Mouse (Mus musculus) G1E (cell line): ENCODE data around the gene Hps5.

Experiments used
- CTCF ChIP-seq: IDR thresholded peaks from 2 replicates; pipeline ENCODE4 v1.5.1; 2012; ENCODE audit warnings: low read depth, low read length, inconsistent platforms, mixed read lengths
- GATA1 ChIP-seq: IDR thresholded peaks from 2 replicates; pipeline ENCODE4 v1.6.1; 2012; ENCODE audit warnings: borderline replicate concordance, low read length, inconsistent platforms, mixed read lengths
- GATA2 ChIP-seq: IDR thresholded peaks from 2 replicates; pipeline ENCODE4 v1.6.1; 2012; ENCODE audit warnings: low read depth, low read length, inconsistent platforms, borderline replicate concordance
- POLR2AphosphoS5 ChIP-seq: IDR thresholded peaks from 2 replicates; pipeline ENCODE4 v1.6.1; 2012; ENCODE audit warnings: low read depth, low read length, inconsistent platforms; ENCODE audit not compliant: insufficient replicate concordance

DNA sequence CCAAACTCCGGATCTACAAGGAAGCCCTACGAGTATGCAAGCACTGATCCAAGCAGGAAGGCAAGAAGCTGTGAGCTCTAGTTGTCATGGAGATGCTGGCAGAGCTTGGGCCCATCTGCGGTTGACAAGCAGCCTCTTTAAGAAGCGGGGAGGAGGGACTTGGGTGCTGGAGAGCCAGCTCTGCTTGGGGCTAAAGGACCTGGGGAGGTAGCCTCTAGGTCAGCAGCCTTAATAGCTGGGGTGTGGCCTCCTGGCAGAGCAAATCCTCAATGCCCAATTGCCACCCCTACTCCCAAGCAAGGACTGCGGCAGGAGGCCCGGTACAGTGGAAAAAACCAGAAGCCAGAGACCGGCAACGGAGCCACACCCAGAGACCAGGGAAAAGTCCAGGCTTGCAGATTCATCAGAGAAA, 43.0 kb upstream of the Hps5 start:
- TF ChIP-seq CTCF (no peak), GATA1 (no peak), GATA2 (no peak), POLR2AphosphoS5 (no peak)
